Mouse (Mus musculus): ENCODE data around the gene Usp12. TPM values are rescaled to one million over a fixed set of nuclear protein-coding genes. Genes with fewer than 3 reads are reported as not detected.

Usp12 gene
- polyA plus RNA-seq, 1 experiment from 2014 or later, result 13.0 TPM

GRCm38 (mm10) chr5:146695543-146695942 lies 99.3 kb downstream of the Usp12 start:
- H3K9me3 ChIP-seq (ENCODE audit: control insufficient read depth, low read length), result no peaks in the 10 kb centered on the region
- no peak overlapping the region for H3K27ac ChIP-seq (ENCODE audit: low read depth, low read length)

GRCm38 (mm10) chr5:146692976-146693361 lies 101.8 kb downstream of the Usp12 start:
- Histone ChIP-seq H3K36me3 (ENCODE audit: control insufficient read depth, insufficient read depth, low read length) (no peaks in the 10 kb centered on the region), H3K4me2 (ENCODE audit: low read length) (no peak overlapping the region), H3K27me3 (replicated peaks; ENCODE audit: control insufficient read depth, insufficient read depth, low read length) (no peaks in the 10 kb centered on the region; the same call in 1 of the 2 replicates), H3K4me1 (ENCODE audit: control insufficient read depth, insufficient read depth, low read depth, low read length) (peaks cover 4% of the 10 kb centered on the region; the same call in 1 of the 2 replicates), H3K27ac (ENCODE audit: low read depth, low read length) (no peak overlapping the region), H3K4me3 (ENCODE audit: low read length) (no peak overlapping the region), H3K9me3 (ENCODE audit: control insufficient read depth, low read length) (no peaks in the 10 kb centered on the region), H3K9ac (ENCODE audit: low read depth, low read length) (no peak overlapping the region)
- WGBS, result 78% methylated on average over 5 of the region's 5 CpGs
- ATAC-seq, result no peak

More at GRCm38 (mm10) chr5:146695543-146695942, 99.3 kb downstream of the Usp12 start:
- no peak overlapping the region for H3K9ac ChIP-seq (ENCODE audit: low read depth, low read length)
- H3K4me1 ChIP-seq (ENCODE audit: control insufficient read depth, insufficient read depth, low read depth, low read length), result peaks cover 4% of the 10 kb centered on the region; the same call in 1 of the 2 replicates
- no peak for ATAC-seq
- WGBS, result 78% methylated on average over 5 of the region's 5 CpGs
- no peaks in the 10 kb centered on the region for H3K36me3 ChIP-seq (ENCODE audit: control insufficient read depth, insufficient read depth, low read length)
- H3K4me2 ChIP-seq (ENCODE audit: low read length), result no peak overlapping the region
- H3K27me3 ChIP-seq (replicated peaks; ENCODE audit: control insufficient read depth, insufficient read depth, low read length), result no peaks in the 10 kb centered on the region; the same call in 1 of the 2 replicates
- H3K4me3 ChIP-seq (ENCODE audit: low read length), result no peak overlapping the region

- Histone ChIP-seq H3K9ac (ENCODE audit: low read depth, low read length) (no peak overlapping the region), H3K27ac (ENCODE audit: low read depth, low read length) (no peak overlapping the region), H3K27me3 (replicated peaks; ENCODE audit: control insufficient read depth, insufficient read depth, low read length) (no peaks in the 10 kb centered on the region; the same call in 1 of the 2 replicates), H3K4me2 (ENCODE audit: low read length) (no peak overlapping the region), H3K36me3 (ENCODE audit: control insufficient read depth, insufficient read depth, low read length) (no peaks in the 10 kb centered on the region), H3K9me3 (ENCODE audit: control insufficient read depth, low read length) (no peaks in the 10 kb centered on the region), H3K4me3 (ENCODE audit: low read length) (no peak overlapping the region), H3K4me1 (ENCODE audit: control insufficient read depth, insufficient read depth, low read depth, low read length) (peaks cover 4% of the 10 kb centered on the region; the same call in 1 of the 2 replicates)
- WGBS, result 33% methylated on average over 7 of the region's 7 CpGs
- ATAC-seq, result peak; percentile 56
Measured at GRCm38 (mm10) chr5:146692361-146692975, 102.3 kb downstream of the Usp12 start.

GRCm38 (mm10) chr5:146691745-146692144 lies 103.1 kb downstream of the Usp12 start:
- Histone ChIP-seq H3K27me3 (replicated peaks; ENCODE audit: control insufficient read depth, insufficient read depth, low read length) (no peaks in the 10 kb centered on the region; the same call in 1 of the 2 replicates), H3K9ac (ENCODE audit: low read depth, low read length) (no peak overlapping the region), H3K4me3 (ENCODE audit: low read length) (no peak overlapping the region), H3K36me3 (ENCODE audit: control insufficient read depth, insufficient read depth, low read length) (no peaks in the 10 kb centered on the region), H3K4me2 (ENCODE audit: low read length) (no peak overlapping the region), H3K27ac (ENCODE audit: low read depth, low read length) (no peak overlapping the region), H3K4me1 (ENCODE audit: control insufficient read depth, insufficient read depth, low read depth, low read length) (peaks cover 4% of the 10 kb centered on the region; the same call in 1 of the 2 replicates), H3K9me3 (ENCODE audit: control insufficient read depth, low read length) (no peaks in the 10 kb centered on the region)
- peak; percentile 8; the same call in 1 of the 2 replicates for ATAC-seq
- WGBS, result 80% methylated on average over 8 of the region's 8 CpGs

GRCm38 (mm10) chr5:146687541-146688313 lies 107.1 kb downstream of the Usp12 start:
- H3K4me2 ChIP-seq (ENCODE audit: low read length), result no peak overlapping the region
- no peak overlapping the region for H3K9ac ChIP-seq (ENCODE audit: low read depth, low read length)
- no peaks in the 10 kb centered on the region for H3K36me3 ChIP-seq (ENCODE audit: control insufficient read depth, insufficient read depth, low read length)
- no peaks in the 10 kb centered on the region for H3K9me3 ChIP-seq (ENCODE audit: control insufficient read depth, low read length)
- no peak overlapping the region for H3K4me3 ChIP-seq (ENCODE audit: low read length)
- no peaks in the 10 kb centered on the region; the same call in 1 of the 2 replicates for H3K27me3 ChIP-seq (replicated peaks; ENCODE audit: control insufficient read depth, insufficient read depth, low read length)
- H3K27ac ChIP-seq (ENCODE audit: low read depth, low read length), result no peak overlapping the region
- peaks cover 4% of the 10 kb centered on the region; the same call in 1 of the 2 replicates for H3K4me1 ChIP-seq (ENCODE audit: control insufficient read depth, insufficient read depth, low read depth, low read length)
- WGBS, result 46% methylated on average over 17 of the region's 17 CpGs
- ATAC-seq, result no peak

GRCm38 (mm10) chr5:146686954-146687353 lies 107.9 kb downstream of the Usp12 start:
- Histone ChIP-seq H3K9ac (ENCODE audit: low read depth, low read length) (no peak overlapping the region), H3K4me3 (ENCODE audit: low read length) (no peak overlapping the region), H3K27ac (ENCODE audit: low read depth, low read length) (no peak overlapping the region), H3K4me2 (ENCODE audit: low read length) (no peak overlapping the region), H3K4me1 (ENCODE audit: control insufficient read depth, insufficient read depth, low read depth, low read length) (no peaks in the 10 kb centered on the region; the same call in 1 of the 2 replicates), H3K36me3 (ENCODE audit: control insufficient read depth, insufficient read depth, low read length) (no peaks in the 10 kb centered on the region), H3K27me3 (replicated peaks; ENCODE audit: control insufficient read depth, insufficient read depth, low read length) (no peaks in the 10 kb centered on the region; the same call in 1 of the 2 replicates), H3K9me3 (ENCODE audit: control insufficient read depth, low read length) (no peaks in the 10 kb centered on the region)
- WGBS, result 80% methylated on average over 12 of the region's 12 CpGs
- no peak for ATAC-seq

Other genes starting within 250 kb of the Usp12 start
- not detected in 2 replicates for gene Gm3415, start 238.9 kb downstream of the Usp12 start, polyA plus RNA-seq (2015; fragmentation: Nextera tagmentation; extraction: Ambion mirVana)
- gene Gpr12, start 209.8 kb downstream of the Usp12 start, polyA plus RNA-seq (2015; fragmentation: Nextera tagmentation; extraction: Ambion mirVana), result 28.0 and 29.8 TPM in 2 replicates
- 297 and 315 TPM in 2 replicates for gene Rpl21, start 37.9 kb upstream of the Usp12 start, polyA plus RNA-seq (2015; fragmentation: Nextera tagmentation; extraction: Ambion mirVana)
- 7.6 and 8.5 TPM in 2 replicates for gene Rasl11a, start 50.1 kb upstream of the Usp12 start, polyA plus RNA-seq (2015; fragmentation: Nextera tagmentation; extraction: Ambion mirVana)
- 105 and 109 TPM in 2 replicates for gene Gtf3a, start 153.7 kb upstream of the Usp12 start, polyA plus RNA-seq (2015; fragmentation: Nextera tagmentation; extraction: Ambion mirVana)
- 24.8 and 29.2 TPM in 2 replicates for gene Mtif3, start 168.8 kb upstream of the Usp12 start, polyA plus RNA-seq (2015; fragmentation: Nextera tagmentation; extraction: Ambion mirVana)